Mouse (Mus musculus): Measurements from ENCODE around the gene Sept9. TPM values are rescaled to one million over a fixed set of nuclear protein-coding genes. Genes with fewer than 3 reads are reported as not detected.

Gene Sept9
- polyA plus RNA-seq (2012; rRNA removed) (11.8 and 14.9 TPM in 2 replicates), polyA plus RNA-seq (2014; fragmentation: Nextera tagmentation; extraction: Ambion mirVana) (25.5 and 30.6 TPM in 2 replicates)

DNA sequence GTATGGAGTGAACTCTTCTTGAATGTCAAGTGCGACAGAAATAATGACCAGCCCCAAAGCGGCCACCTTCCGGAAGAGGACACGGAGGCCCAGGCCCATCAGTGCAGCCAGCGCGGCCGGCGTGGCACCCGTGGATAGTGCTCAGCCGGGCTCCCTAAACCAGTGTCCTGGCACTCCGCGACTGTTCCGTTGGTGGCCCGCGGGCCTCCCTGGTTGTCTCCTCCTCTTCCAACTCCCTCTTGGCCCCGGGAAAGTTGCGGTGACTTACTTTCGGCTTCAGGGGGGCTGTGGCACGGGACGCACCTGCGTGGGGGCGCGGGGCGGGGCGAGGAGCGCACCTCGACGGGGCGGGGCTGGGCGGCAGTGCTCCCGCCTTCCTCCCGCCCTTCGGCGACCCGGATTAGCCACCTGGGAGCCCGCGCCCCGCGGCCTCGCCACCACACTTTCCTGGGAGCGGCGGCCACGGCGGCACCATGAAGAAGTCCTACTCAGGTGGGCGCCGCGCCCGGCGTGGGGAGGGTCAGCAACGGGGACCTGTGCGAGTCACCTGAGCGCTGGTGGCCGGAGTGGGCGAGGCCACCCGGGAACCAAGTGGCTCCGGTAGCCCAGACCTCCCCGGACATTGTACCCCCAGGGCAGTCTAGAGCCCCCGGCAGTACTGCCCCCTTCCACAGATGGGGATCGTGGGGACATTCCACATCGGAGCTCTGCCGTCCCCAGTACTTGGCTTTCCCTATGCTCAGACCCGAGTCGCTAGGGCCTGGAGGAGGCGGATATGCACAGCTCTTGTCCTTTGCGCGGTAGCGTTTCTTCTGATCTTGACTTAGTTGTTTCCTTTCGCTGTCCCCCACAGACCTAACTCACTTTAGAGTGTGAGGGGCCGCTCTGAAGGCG, at the start of gene Sept9:
TSS of gene Sept9 (plus strand) at position 380 of the 894 bp plus-strand sequence.
- H3K9ac ChIP-seq (replicated peaks): no peak within 1 kb of the TSS
- H3K9me3 ChIP-seq (ENCODE audit: control insufficient read depth, low read length): no peaks in the 10 kb centered on the region
- 0 out of 2 replicates have a peak, but pooled peaks have one; percentile 19 for ATAC-seq (ENCODE audit: insufficient read depth)
- H3K4me2 ChIP-seq (ENCODE audit: low read depth): peak within 1 kb of the TSS; percentile 54
- no peak for DNase-seq (ENCODE audit: low read depth in 3 of 3, low spot score in 3 of 3)
- H3K4me3 ChIP-seq (ENCODE audit: insufficient read depth in 1 of 2, low read depth in 2 of 2, low read length in 2 of 2): peak within 1 kb of the TSS; percentile 50 to 55
- H3K36me3 ChIP-seq (replicated peaks; ENCODE audit: control insufficient read depth, insufficient read depth, low read depth): no peaks in the 10 kb centered on the region
- no peak for TF ChIP-seq CTCF (IDR thresholded peaks at IDR 0.05; ENCODE audit: low read depth)
- TF ChIP-seq EP300 (IDR thresholded peaks at IDR 0.05; ENCODE audit: low read depth): no peak
- H3K27ac ChIP-seq: no peak within 1 kb of the TSS
- WGBS (ENCODE audit: insufficient replicate concordance): 3% methylated on average over 70 of the region's 70 CpGs
- H3K4me1 ChIP-seq (replicated peaks; ENCODE audit: control insufficient read depth in 2 of 2, insufficient read depth in 2 of 2, low read length in 1 of 2): peaks cover 0 to 2% of the 10 kb centered on the region in 2 experiments; a peak in 1 of 4 replicates
- H3K27me3 ChIP-seq (ENCODE audit: control insufficient read depth, insufficient read depth, low read length): peaks cover 15% of the 10 kb centered on the region

DNA sequence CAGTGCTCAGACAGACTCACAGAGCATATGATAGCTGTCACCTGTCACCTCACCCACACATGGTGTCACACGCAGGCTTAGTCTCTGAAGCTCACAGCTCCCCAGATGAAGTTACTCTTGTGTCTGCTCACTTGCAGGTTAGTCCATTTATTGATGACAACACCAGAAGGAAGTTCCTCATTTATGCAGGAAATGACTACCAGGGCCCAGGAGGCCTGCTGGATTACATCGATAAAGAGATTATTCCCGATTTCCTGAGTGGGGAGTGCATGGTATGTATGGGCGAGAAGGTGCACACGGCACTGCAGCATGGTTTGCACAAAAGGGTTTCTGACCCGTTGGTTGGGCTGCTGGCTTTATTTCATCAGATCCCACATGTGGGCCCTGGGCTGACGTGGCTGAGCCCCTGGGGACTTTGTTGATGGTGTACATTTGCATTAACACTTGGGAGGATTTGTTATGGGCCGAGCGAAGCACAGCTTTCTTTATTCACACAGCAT, 48.9 kb upstream of the Sept9 start:
- ATAC-seq (ENCODE audit: insufficient read depth): no peak
- H3K27ac ChIP-seq: no peak overlapping the region
- no peaks in the 10 kb centered on the region for H3K27me3 ChIP-seq (ENCODE audit: control insufficient read depth, insufficient read depth, low read length)
- no peaks in the 10 kb centered on the region for H3K9me3 ChIP-seq (ENCODE audit: control insufficient read depth, low read length)
- no peak overlapping the region for H3K4me2 ChIP-seq (ENCODE audit: low read depth)
- WGBS (ENCODE audit: insufficient replicate concordance): 49% methylated on average over 9 of the region's 9 CpGs
- peaks cover 31% of the 10 kb centered on the region for H3K36me3 ChIP-seq (replicated peaks; ENCODE audit: control insufficient read depth, insufficient read depth, low read depth)
- no peak for TF ChIP-seq CTCF (IDR thresholded peaks at IDR 0.05; ENCODE audit: low read depth)
- no peak for TF ChIP-seq EP300 (IDR thresholded peaks at IDR 0.05; ENCODE audit: low read depth)
- no peak for DNase-seq (ENCODE audit: low read depth in 3 of 3, low spot score in 3 of 3)
- no peak overlapping the region for H3K9ac ChIP-seq (replicated peaks)
- H3K4me3 ChIP-seq (ENCODE audit: insufficient read depth in 1 of 2, low read depth in 2 of 2, low read length in 2 of 2): no peak overlapping the region
- H3K4me1 ChIP-seq (replicated peaks; ENCODE audit: control insufficient read depth in 2 of 2, insufficient read depth in 2 of 2, low read length in 1 of 2): no peaks in the 10 kb centered on the region

DNA sequence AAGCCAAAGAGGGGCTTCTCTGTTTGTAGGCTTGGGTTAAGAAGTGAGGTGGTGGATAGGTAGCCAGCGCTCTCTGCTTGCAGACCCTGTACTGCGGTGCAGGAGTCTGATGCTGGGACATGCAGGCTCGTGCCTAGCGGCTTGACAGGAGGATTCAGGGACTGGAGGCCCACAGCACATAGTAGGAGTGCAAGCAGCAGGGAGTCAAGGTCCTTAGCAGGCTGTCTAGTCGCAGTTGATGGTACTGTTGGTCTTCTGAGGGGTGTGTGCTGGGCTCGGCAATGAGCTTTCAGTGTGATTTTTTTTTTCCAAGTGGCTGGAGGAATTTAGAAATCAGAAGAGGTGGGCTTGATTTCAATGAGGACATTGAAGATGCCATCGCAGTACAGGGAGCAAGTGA, 48.0 kb upstream of the Sept9 start:
- H3K9ac ChIP-seq (replicated peaks): no peak overlapping the region
- H3K4me3 ChIP-seq (ENCODE audit: insufficient read depth in 1 of 2, low read depth in 2 of 2, low read length in 2 of 2): no peak overlapping the region
- H3K4me1 ChIP-seq (replicated peaks; ENCODE audit: control insufficient read depth in 2 of 2, insufficient read depth in 2 of 2, low read length in 1 of 2): no peaks in the 10 kb centered on the region
- no peak for TF ChIP-seq CTCF (IDR thresholded peaks at IDR 0.05; ENCODE audit: low read depth)
- no peak for TF ChIP-seq EP300 (IDR thresholded peaks at IDR 0.05; ENCODE audit: low read depth)
- H3K27ac ChIP-seq: no peak overlapping the region
- no peaks in the 10 kb centered on the region for H3K27me3 ChIP-seq (ENCODE audit: control insufficient read depth, insufficient read depth, low read length)
- ATAC-seq (ENCODE audit: insufficient read depth) (no peak), DNase-seq (ENCODE audit: low read depth in 3 of 3, low spot score in 3 of 3) (no peak)
- 81% methylated on average over 7 of the region's 7 CpGs for WGBS (ENCODE audit: insufficient replicate concordance)
- no peak overlapping the region for H3K4me2 ChIP-seq (ENCODE audit: low read depth)
- peaks cover 28% of the 10 kb centered on the region for H3K36me3 ChIP-seq (replicated peaks; ENCODE audit: control insufficient read depth, insufficient read depth, low read depth)
- H3K9me3 ChIP-seq (ENCODE audit: control insufficient read depth, low read length): no peaks in the 10 kb centered on the region

DNA sequence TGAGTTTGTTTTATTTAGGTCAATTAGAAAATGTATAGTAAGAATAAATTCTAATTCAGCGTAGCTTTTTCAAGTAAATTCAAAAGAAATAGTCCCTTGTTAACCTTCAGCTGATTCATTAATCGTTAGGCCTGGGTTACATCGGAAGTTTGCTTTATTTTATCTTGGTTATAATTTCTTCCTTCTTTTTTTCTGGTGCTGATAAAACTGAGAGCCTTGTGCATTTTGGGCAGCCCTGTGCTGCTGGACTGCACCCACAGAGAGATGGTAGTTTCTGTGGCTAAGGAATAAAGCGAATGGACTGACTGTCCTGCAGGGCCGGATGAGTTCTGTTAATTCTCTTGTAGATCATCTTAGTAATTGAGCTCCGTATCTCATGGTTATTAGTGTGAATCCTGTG, 46.9 kb upstream of the Sept9 start:
- no peak overlapping the region for H3K4me2 ChIP-seq (ENCODE audit: low read depth)
- H3K27me3 ChIP-seq (ENCODE audit: control insufficient read depth, insufficient read depth, low read length): no peaks in the 10 kb centered on the region
- no peak for DNase-seq (ENCODE audit: low read depth in 3 of 3, low spot score in 3 of 3)
- H3K9me3 ChIP-seq (ENCODE audit: control insufficient read depth, low read length): no peaks in the 10 kb centered on the region
- peaks cover 30% of the 10 kb centered on the region for H3K36me3 ChIP-seq (replicated peaks; ENCODE audit: control insufficient read depth, insufficient read depth, low read depth)
- TF ChIP-seq CTCF (IDR thresholded peaks at IDR 0.05; ENCODE audit: low read depth) (no peak), EP300 (IDR thresholded peaks at IDR 0.05; ENCODE audit: low read depth) (no peak)
- H3K4me3 ChIP-seq (ENCODE audit: insufficient read depth in 1 of 2, low read depth in 2 of 2, low read length in 2 of 2): no peak overlapping the region
- H3K4me1 ChIP-seq (replicated peaks; ENCODE audit: control insufficient read depth in 2 of 2, insufficient read depth in 2 of 2, low read length in 1 of 2): no peaks in the 10 kb centered on the region
- H3K9ac ChIP-seq (replicated peaks): no peak overlapping the region
- no peak overlapping the region for H3K27ac ChIP-seq
- WGBS (ENCODE audit: insufficient replicate concordance): 75% methylated on average over 6 of the region's 6 CpGs
- ATAC-seq (ENCODE audit: insufficient read depth): no peak

DNA sequence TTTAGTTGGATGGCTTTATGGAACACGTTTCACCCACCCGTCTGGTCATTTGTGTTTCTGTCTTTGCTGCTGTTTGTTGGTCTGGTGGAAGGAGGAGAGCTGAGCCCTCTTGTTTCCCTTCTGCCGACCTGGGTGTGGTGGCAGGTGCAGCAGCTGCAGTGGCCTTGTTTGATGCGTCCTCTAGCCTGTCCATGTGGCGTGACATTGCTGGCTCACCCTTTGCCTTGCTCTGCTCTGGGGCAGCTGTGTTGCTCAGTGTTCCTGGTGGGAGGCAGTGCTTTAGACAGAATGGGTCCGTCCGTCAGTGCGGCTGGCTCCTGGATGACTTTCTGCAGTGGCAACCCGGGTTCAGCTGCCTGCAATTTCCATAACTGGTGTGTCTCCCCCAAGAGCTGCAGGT, 45.9 kb upstream of the Sept9 start:
- DNase-seq (ENCODE audit: low read depth in 3 of 3, low spot score in 3 of 3): no peak

More for the DNA sequence above, 45.9 kb upstream of the Sept9 start:
- peaks cover 27% of the 10 kb centered on the region for H3K36me3 ChIP-seq (replicated peaks; ENCODE audit: control insufficient read depth, insufficient read depth, low read depth)
- no peaks in the 10 kb centered on the region for H3K27me3 ChIP-seq (ENCODE audit: control insufficient read depth, insufficient read depth, low read length)
- H3K4me3 ChIP-seq (ENCODE audit: insufficient read depth in 1 of 2, low read depth in 2 of 2, low read length in 2 of 2): no peak overlapping the region
- H3K9me3 ChIP-seq (ENCODE audit: control insufficient read depth, low read length): no peaks in the 10 kb centered on the region
- WGBS (ENCODE audit: insufficient replicate concordance): 75% methylated on average over 9 of the region's 9 CpGs
- H3K9ac ChIP-seq (replicated peaks): no peak overlapping the region
- H3K4me2 ChIP-seq (ENCODE audit: low read depth): no peak overlapping the region
- H3K27ac ChIP-seq: no peak overlapping the region
- no peak for ATAC-seq (ENCODE audit: insufficient read depth)
- TF ChIP-seq CTCF (IDR thresholded peaks at IDR 0.05; ENCODE audit: low read depth) (no peak), EP300 (IDR thresholded peaks at IDR 0.05; ENCODE audit: low read depth) (no peak)
- H3K4me1 ChIP-seq (replicated peaks; ENCODE audit: control insufficient read depth in 2 of 2, insufficient read depth in 2 of 2, low read length in 1 of 2): no peaks in the 10 kb centered on the region
